In genomic region chr2:181602367-181602766, GRCm38 (mm10) we compare ENCODE assay signal across 1 mouse cellular context.
TF ChIP-seq lines count a peak whose summit lies in the region.

No protein-coding gene starts in this region.

TF ChIP-seq in CH12.LX, 34 proteins besides CTCF, POLR2A, EP300 and RAD21:
- TF ChIP-seq E2F4 (IDR thresholded peaks at IDR 0.05; ENCODE audit: insufficient replicate concordance, low read depth, low read length), result no peak
- TF ChIP-seq JUND (conservative IDR thresholded peaks at IDR 0.05; ENCODE audit: low read depth, low read length), result no peak
- TF ChIP-seq CHD2 (IDR thresholded peaks at IDR 0.05; ENCODE audit: low read length), result no peak
- TF ChIP-seq MAX (IDR thresholded peaks at IDR 0.05; ENCODE audit: low read length), result no peak
- TF ChIP-seq RCOR1 (conservative IDR thresholded peaks at IDR 0.05; ENCODE audit: low read depth, low read length), result no peak
- no peak for TF ChIP-seq MAFK (IDR thresholded peaks at IDR 0.05; ENCODE audit: insufficient replicate concordance, low read length)
- no peak for TF ChIP-seq POLR2AphosphoS2 (IDR thresholded peaks at IDR 0.05; ENCODE audit: low read depth, low read length)
- no peak for TF ChIP-seq NRF1 (IDR thresholded peaks at IDR 0.05; ENCODE audit: low read depth, low read length)
- TF ChIP-seq ZKSCAN1 (IDR thresholded peaks at IDR 0.05; ENCODE audit: borderline replicate concordance, low read depth, low read length), result no peak
- no peak for TF ChIP-seq MEF2A (IDR thresholded peaks at IDR 0.05; ENCODE audit: borderline replicate concordance, low read depth, low read length)
- no peak for TF ChIP-seq IRF4 (IDR thresholded peaks at IDR 0.05; ENCODE audit: low read depth, low read length)
- no peak for TF ChIP-seq HCFC1 (IDR thresholded peaks at IDR 0.05; ENCODE audit: low read depth, low read length)
- TF ChIP-seq USF1 (IDR thresholded peaks at IDR 0.05; ENCODE audit: low read depth, low read length), result no peak
TF ChIP-seq in CH12.LX: peak in this region for 0.
